Mouse (Mus musculus) testis, adult 2 months (tissue): ENCODE data around the gene Ugt1a7c. TPM values are rescaled to one million over a fixed set of nuclear protein-coding genes. Genes with fewer than 3 reads are reported as not detected.

Experiments
- H3K27ac ChIP-seq: fragments of 200-500 bp; 2 replicates; pipeline ENCODE4 v1.5.1; 2012; ENCODE audit warnings: low read depth, low read length; ENCODE audit not compliant: control insufficient read depth, insufficient read depth
- H3K27me3 ChIP-seq: fragments of 200-500 bp; 2 replicates; pipeline ENCODE4 v1.6.1; 2012; ENCODE audit warnings: mild to moderate bottlenecking, low read length, moderate library complexity; ENCODE audit not compliant: control insufficient read depth, insufficient read depth
- H3K36me3 ChIP-seq: fragments of 200-500 bp; 2 replicates; pipeline ENCODE4 v1.6.1; 2012; ENCODE audit warnings: mild to moderate bottlenecking, low read length; ENCODE audit not compliant: control insufficient read depth, insufficient read depth
- H3K4me1 ChIP-seq: fragments of 200-500 bp; 2 replicates; pipeline ENCODE4 v1.6.1; 2012; ENCODE audit warnings: low read length; ENCODE audit not compliant: control insufficient read depth, insufficient read depth
- H3K4me3 ChIP-seq: fragments of 200-500 bp; 2 replicates; pipeline ENCODE4 v1.5.1; 2012; ENCODE audit warnings: low read depth, mild to moderate bottlenecking, low read length, moderate library complexity, mixed read lengths; ENCODE audit not compliant: control insufficient read depth
- CTCF ChIP-seq: fragments of 200-500 bp; IDR thresholded peaks from 2 replicates; pipeline ENCODE4 v1.5.1; 2012; ENCODE audit warnings: low read depth, mild to moderate bottlenecking, inconsistent platforms, low read length, moderate library complexity; ENCODE audit not compliant: control insufficient read depth, insufficient read depth, insufficient replicate concordance
- POLR2A ChIP-seq: fragments of 200-500 bp; IDR thresholded peaks from 2 replicates; pipeline ENCODE4 v1.6.1; 2012; ENCODE audit warnings: low read depth, mild to moderate bottlenecking, inconsistent platforms, low read length, moderate library complexity; ENCODE audit not compliant: control insufficient read depth
- polyA plus RNA-seq: library from polyadenylated mRNA; depleted of rRNA; stranded (reverse); fragments of >200 nt; gene quantifications from 2 replicates; pipeline ENCODE4 v1.2.3, GENCODE M21; 2012

Ugt1a7c gene
- polyA plus RNA-seq, 1 experiment: 6.5 TPM

GRCm38 (mm10) chr1:88211812-88212211 is 117.0 kb downstream of the Ugt1a7c start, which contains the start of gene Ugt1a1:
Gene Ugt1a1, plus strand, starts transcription at chr1:88211959.
- no peaks in the 10 kb centered on the region for H3K36me3 ChIP-seq

GRCm38 (mm10) chr1:88212341-88213045 is 117.6 kb downstream of the Ugt1a7c start:
- no peaks in the 10 kb centered on the region for H3K27me3 ChIP-seq
- H3K4me1 ChIP-seq: no peaks in the 10 kb centered on the region
- no peak overlapping the region for H3K4me3 ChIP-seq
- no peak overlapping the region for H3K27ac ChIP-seq
- no peaks in the 10 kb centered on the region for H3K36me3 ChIP-seq
- TF ChIP-seq POLR2A: no peak
- no peak for TF ChIP-seq CTCF

More at GRCm38 (mm10) chr1:88211812-88212211, 117.0 kb downstream of the Ugt1a7c start, which contains the start of gene Ugt1a1:
- Histone ChIP-seq H3K27me3 (no peaks in the 10 kb centered on the region), H3K27ac (no peak within 1 kb of the TSS), H3K4me1 (no peaks in the 10 kb centered on the region), H3K4me3 (no peak within 1 kb of the TSS)
- no peak for TF ChIP-seq POLR2A
- no peak for TF ChIP-seq CTCF

GRCm38 (mm10) chr1:88213061-88213460 is 118.2 kb downstream of the Ugt1a7c start:
- Histone ChIP-seq H3K4me3 (no peak overlapping the region), H3K27ac (no peak overlapping the region), H3K27me3 (no peaks in the 10 kb centered on the region), H3K4me1 (no peaks in the 10 kb centered on the region), H3K36me3 (no peaks in the 10 kb centered on the region)
- TF ChIP-seq CTCF (no peak), POLR2A (no peak)

GRCm38 (mm10) chr1:88213766-88214461 is 119.1 kb downstream of the Ugt1a7c start:
- H3K27me3 ChIP-seq: no peaks in the 10 kb centered on the region
- TF ChIP-seq CTCF (no peak), POLR2A (no peak)
- H3K36me3 ChIP-seq: no peaks in the 10 kb centered on the region
- no peaks in the 10 kb centered on the region for H3K4me1 ChIP-seq
- H3K4me3 ChIP-seq: no peak overlapping the region
- no peak overlapping the region for H3K27ac ChIP-seq

- Histone ChIP-seq H3K36me3 (no peaks in the 10 kb centered on the region), H3K4me1 (no peaks in the 10 kb centered on the region), H3K4me3 (no peak overlapping the region), H3K27ac (no peak overlapping the region), H3K27me3 (no peaks in the 10 kb centered on the region)
- no peak for TF ChIP-seq CTCF
- TF ChIP-seq POLR2A: no peak
Observed at GRCm38 (mm10) chr1:88214462-88214952, 119.6 kb downstream of the Ugt1a7c start.

GRCm38 (mm10) chr1:88215466-88216380 is 120.9 kb downstream of the Ugt1a7c start:
- Histone ChIP-seq H3K4me3 (no peak overlapping the region), H3K4me1 (no peaks in the 10 kb centered on the region), H3K27me3 (no peaks in the 10 kb centered on the region), H3K36me3 (no peaks in the 10 kb centered on the region), H3K27ac (no peak overlapping the region)
- TF ChIP-seq POLR2A (no peak), CTCF (no peak)
